Mouse (Mus musculus): Measurements from ENCODE around the gene Gm11077. TPM values are rescaled to one million over a fixed set of nuclear protein-coding genes. Genes with fewer than 3 reads are reported as not detected.

The Gm11077 gene
- total RNA-seq, 1 experiment = not detected

DNA sequence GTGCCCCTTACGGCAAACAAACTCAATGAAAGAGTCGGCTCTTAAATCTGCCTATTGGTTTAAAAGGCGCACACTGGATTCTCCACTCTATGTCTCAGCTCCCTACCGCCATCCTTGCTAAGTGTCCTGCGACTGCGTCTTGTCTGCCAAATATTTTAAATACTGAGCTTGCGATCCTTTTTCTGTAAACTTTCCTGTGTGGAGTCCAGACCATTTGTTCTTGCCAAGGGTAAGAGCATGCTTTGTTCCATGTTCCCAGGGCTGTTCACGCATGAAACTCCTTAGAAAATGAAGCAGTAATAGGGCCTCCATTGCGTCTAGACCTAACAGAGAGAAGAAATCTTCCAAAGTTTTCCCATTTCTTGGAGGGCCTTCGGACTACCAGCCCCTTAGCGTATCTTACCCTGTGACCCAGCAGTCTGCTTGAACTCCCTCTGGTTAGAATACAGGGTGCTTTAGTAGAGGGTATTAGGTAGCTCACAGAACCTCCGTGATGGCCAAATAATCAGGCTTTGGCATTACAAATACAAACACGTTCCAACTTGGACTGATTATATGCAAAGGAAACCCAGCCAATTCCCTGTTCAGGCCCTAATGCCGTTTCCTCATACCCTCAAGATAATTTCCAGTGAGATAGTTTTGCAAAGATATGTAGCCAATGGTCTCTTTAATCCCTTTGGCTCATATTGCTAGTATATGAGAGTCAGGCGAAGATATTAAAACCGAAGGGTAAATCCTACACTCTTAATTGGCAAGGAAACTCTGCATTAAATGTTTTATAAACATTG, 39.3 kb upstream of the Gm11077 start:
- in situ Hi-C loops (cut with MboI; ENCODE audit: low sequenced_read_pairs in 2 of 2, unreplicated experiment in 2 of 2) = no loop called here
- H3K9me3 ChIP-seq (ENCODE audit: control insufficient read depth, insufficient read depth, low read depth, low read length) = no peaks in the 10 kb centered on the region
- H3K4me1 ChIP-seq (ENCODE audit: control insufficient read depth in 2 of 2, insufficient read depth in 2 of 2, low read length in 2 of 2, poor library complexity in 1 of 2) = no peaks in the 10 kb centered on the region
- no peak overlapping the region for H3K4me3 ChIP-seq (ENCODE audit: insufficient read depth in 1 of 2, low read depth in 1 of 2, low read length in 2 of 2, poor library complexity in 1 of 2, severe bottlenecking in 1 of 2)
- no peaks in the 10 kb centered on the region for H3K36me3 ChIP-seq (ENCODE audit: control insufficient read depth, insufficient read depth, low read length, poor library complexity, severe bottlenecking)
- DNase-seq (ENCODE audit: low read depth, low spot score) = no peak
- H3K9ac ChIP-seq (ENCODE audit: insufficient read depth, low read depth, low read length, poor library complexity, severe bottlenecking) = no peak overlapping the region
- TF ChIP-seq MAFK (IDR thresholded peaks at IDR 0.05; ENCODE audit: insufficient read depth, low read depth, low read length) (no peak), ZC3H11A (IDR thresholded peaks at IDR 0.05; ENCODE audit: borderline replicate concordance, low read depth, low read length) (no peak), ZNF384 (IDR thresholded peaks at IDR 0.05; ENCODE audit: low read depth, low read length) (no peak), HCFC1 (IDR thresholded peaks at IDR 0.05; ENCODE audit: borderline replicate concordance, insufficient read depth, low read length) (no peak), CHD2 (IDR thresholded peaks at IDR 0.05; ENCODE audit: low read depth, low read length) (no peak)
- no peak overlapping the region for H3K27ac ChIP-seq (ENCODE audit: insufficient read depth, low read depth, low read length, poor library complexity, severe bottlenecking)

DNA sequence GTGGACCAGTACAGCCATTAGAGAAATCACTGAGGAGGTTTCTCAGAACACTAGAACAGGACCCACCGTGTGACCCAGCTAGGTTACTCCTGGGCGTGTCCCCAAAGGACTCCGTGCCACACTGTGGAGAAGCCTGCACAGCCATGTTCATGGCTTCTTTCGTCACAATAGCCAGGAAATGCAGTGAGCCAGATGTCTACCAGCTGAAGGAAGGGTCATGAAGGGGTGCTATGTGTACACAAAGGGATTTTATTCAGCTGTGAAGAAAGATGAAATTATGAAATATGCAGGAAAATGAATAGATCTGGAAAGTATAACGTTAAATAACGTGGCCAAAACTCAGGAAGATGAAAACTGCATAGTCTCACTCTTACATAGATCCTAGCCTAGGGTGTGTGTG, 36.9 kb upstream of the Gm11077 start:
- no peak overlapping the region for H3K9ac ChIP-seq (ENCODE audit: insufficient read depth, low read depth, low read length, poor library complexity, severe bottlenecking)

DNA sequence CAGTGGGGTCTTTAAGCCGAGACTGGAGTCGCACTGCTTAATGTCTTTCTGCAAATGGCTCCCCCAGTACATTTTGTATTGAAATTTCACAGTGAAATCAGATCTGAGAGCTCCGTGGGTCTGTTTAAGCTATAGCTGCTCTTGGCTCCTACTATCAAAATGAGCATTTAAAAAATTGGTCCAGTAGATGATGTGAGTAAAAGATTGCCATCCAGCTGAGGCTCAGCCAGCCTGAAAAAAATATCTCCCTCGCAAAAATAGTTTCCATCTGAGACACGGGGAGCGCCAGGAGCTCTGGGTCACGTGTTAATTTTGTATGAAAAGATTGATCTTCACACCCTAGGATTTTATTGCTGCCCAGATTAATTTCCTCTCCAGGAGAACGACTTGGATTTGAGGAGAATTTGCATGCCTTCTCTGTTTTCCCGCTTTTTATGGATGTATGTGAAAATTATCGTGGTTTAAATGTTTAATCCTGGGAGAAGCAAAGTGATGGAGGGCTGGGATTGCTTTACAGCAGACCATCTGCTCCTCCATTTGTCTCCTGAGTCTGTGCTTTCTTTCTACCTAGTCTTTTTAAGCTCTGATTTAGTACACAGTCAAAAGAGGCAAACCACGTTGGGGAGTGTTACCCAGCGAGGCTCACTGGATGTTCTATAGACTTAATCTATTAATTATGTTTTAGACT, 32.7 kb upstream of the Gm11077 start:
- H3K9ac ChIP-seq (ENCODE audit: insufficient read depth, low read depth, low read length, poor library complexity, severe bottlenecking) = no peak overlapping the region
- DNase-seq (ENCODE audit: low read depth, low spot score) = no peak
- H3K4me3 ChIP-seq (ENCODE audit: insufficient read depth in 1 of 2, low read depth in 1 of 2, low read length in 2 of 2, poor library complexity in 1 of 2, severe bottlenecking in 1 of 2) = no peak overlapping the region
- no peak overlapping the region for H3K27ac ChIP-seq (ENCODE audit: insufficient read depth, low read depth, low read length, poor library complexity, severe bottlenecking)
- H3K36me3 ChIP-seq (ENCODE audit: control insufficient read depth, insufficient read depth, low read length, poor library complexity, severe bottlenecking) = no peaks in the 10 kb centered on the region
- in situ Hi-C loops (cut with MboI; ENCODE audit: low sequenced_read_pairs in 2 of 2, unreplicated experiment in 2 of 2) = no loop called here
- H3K9me3 ChIP-seq (ENCODE audit: control insufficient read depth, insufficient read depth, low read depth, low read length) = no peaks in the 10 kb centered on the region
- no peaks in the 10 kb centered on the region for H3K4me1 ChIP-seq (ENCODE audit: control insufficient read depth in 2 of 2, insufficient read depth in 2 of 2, low read length in 2 of 2, poor library complexity in 1 of 2)
- TF ChIP-seq HCFC1 (IDR thresholded peaks at IDR 0.05; ENCODE audit: borderline replicate concordance, insufficient read depth, low read length) (no peak), ZC3H11A (IDR thresholded peaks at IDR 0.05; ENCODE audit: borderline replicate concordance, low read depth, low read length) (no peak), MAFK (IDR thresholded peaks at IDR 0.05; ENCODE audit: insufficient read depth, low read depth, low read length) (no peak), ZNF384 (IDR thresholded peaks at IDR 0.05; ENCODE audit: low read depth, low read length) (no peak), CHD2 (IDR thresholded peaks at IDR 0.05; ENCODE audit: low read depth, low read length) (no peak)

More for the DNA sequence above, 36.9 kb upstream of the Gm11077 start:
- Histone ChIP-seq H3K9me3 (ENCODE audit: control insufficient read depth, insufficient read depth, low read depth, low read length) (no peaks in the 10 kb centered on the region), H3K27ac (ENCODE audit: insufficient read depth, low read depth, low read length, poor library complexity, severe bottlenecking) (no peak overlapping the region), H3K4me1 (ENCODE audit: control insufficient read depth in 2 of 2, insufficient read depth in 2 of 2, low read length in 2 of 2, poor library complexity in 1 of 2) (no peaks in the 10 kb centered on the region), H3K4me3 (ENCODE audit: insufficient read depth in 1 of 2, low read depth in 1 of 2, low read length in 2 of 2, poor library complexity in 1 of 2, severe bottlenecking in 1 of 2) (no peak overlapping the region), H3K36me3 (ENCODE audit: control insufficient read depth, insufficient read depth, low read length, poor library complexity, severe bottlenecking) (no peaks in the 10 kb centered on the region)
- no peak for TF ChIP-seq ZNF384 (IDR thresholded peaks at IDR 0.05; ENCODE audit: low read depth, low read length)
- TF ChIP-seq CHD2 (IDR thresholded peaks at IDR 0.05; ENCODE audit: low read depth, low read length) = no peak
- no peak for TF ChIP-seq ZC3H11A (IDR thresholded peaks at IDR 0.05; ENCODE audit: borderline replicate concordance, low read depth, low read length)
- TF ChIP-seq MAFK (IDR thresholded peaks at IDR 0.05; ENCODE audit: insufficient read depth, low read depth, low read length) = no peak
- TF ChIP-seq HCFC1 (IDR thresholded peaks at IDR 0.05; ENCODE audit: borderline replicate concordance, insufficient read depth, low read length) = no peak
- in situ Hi-C loops (cut with MboI; ENCODE audit: low sequenced_read_pairs in 2 of 2, unreplicated experiment in 2 of 2) = no loop called here
- DNase-seq (ENCODE audit: low read depth, low spot score) = no peak

DNA sequence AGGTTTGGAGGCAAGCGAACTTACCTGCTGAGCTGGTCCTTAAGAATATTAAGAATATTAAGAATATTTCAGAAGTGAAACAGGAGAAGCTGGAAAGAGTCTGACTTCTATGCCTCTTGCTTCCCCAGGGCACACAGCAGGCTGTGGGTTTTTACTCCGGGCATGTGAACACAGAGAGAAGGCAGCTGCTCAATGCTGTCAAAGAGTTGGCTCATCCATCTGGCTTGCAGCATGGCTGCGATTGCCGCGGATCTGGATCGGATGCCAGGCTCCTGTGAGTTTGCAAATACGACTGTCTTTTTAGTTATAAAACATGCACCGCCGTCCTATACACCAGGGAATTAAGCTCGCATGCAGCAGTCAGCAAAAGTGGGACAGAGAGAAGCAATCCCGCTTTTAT, 31.1 kb upstream of the Gm11077 start:
- H3K4me3 ChIP-seq (ENCODE audit: insufficient read depth in 1 of 2, low read depth in 1 of 2, low read length in 2 of 2, poor library complexity in 1 of 2, severe bottlenecking in 1 of 2) = no peak overlapping the region
- no peaks in the 10 kb centered on the region; a peak in 1 of 4 replicates for H3K4me1 ChIP-seq (ENCODE audit: control insufficient read depth in 2 of 2, insufficient read depth in 2 of 2, low read length in 2 of 2, poor library complexity in 1 of 2)
- TF ChIP-seq ZC3H11A (IDR thresholded peaks at IDR 0.05; ENCODE audit: borderline replicate concordance, low read depth, low read length) = no peak
- TF ChIP-seq HCFC1 (IDR thresholded peaks at IDR 0.05; ENCODE audit: borderline replicate concordance, insufficient read depth, low read length) = no peak
- TF ChIP-seq CHD2 (IDR thresholded peaks at IDR 0.05; ENCODE audit: low read depth, low read length) = no peak
- no peak for TF ChIP-seq ZNF384 (IDR thresholded peaks at IDR 0.05; ENCODE audit: low read depth, low read length)
- no peak for TF ChIP-seq MAFK (IDR thresholded peaks at IDR 0.05; ENCODE audit: insufficient read depth, low read depth, low read length)
- H3K36me3 ChIP-seq (ENCODE audit: control insufficient read depth, insufficient read depth, low read length, poor library complexity, severe bottlenecking) = no peaks in the 10 kb centered on the region
- no peak for DNase-seq (ENCODE audit: low read depth, low spot score)
- no peak overlapping the region for H3K27ac ChIP-seq (ENCODE audit: insufficient read depth, low read depth, low read length, poor library complexity, severe bottlenecking)
- H3K9me3 ChIP-seq (ENCODE audit: control insufficient read depth, insufficient read depth, low read depth, low read length) = no peaks in the 10 kb centered on the region
- H3K9ac ChIP-seq (ENCODE audit: insufficient read depth, low read depth, low read length, poor library complexity, severe bottlenecking) = no peak overlapping the region
- in situ Hi-C loops (cut with MboI; ENCODE audit: low sequenced_read_pairs in 2 of 2, unreplicated experiment in 2 of 2) = no loop called here
